Mouse (Mus musculus): ENCODE measurements at regions not wholly inside any gene's neighbourhood (a gene's known extent, or its start where the extent isn't known, plus 50 kb on each side); places are given as distances from the start of the nearest gene placed in this dataset.
"Not testable (repeated sequence)": the region's sequence is repeated elsewhere in the genome, so short reads cannot be mapped to it uniquely, and the experiment has no call there.

GRCm38 (mm10) chr6:140212403-140212802 lies 171.1 kb upstream of the Plcz1 start:
- ATAC-seq, result no peak
- 63% methylated on average over 2 of the region's 2 CpGs for WGBS

GRCm38 (mm10) chr6:140210141-140210540 lies 168.9 kb upstream of the Plcz1 start:
- DNase-seq (no peak), ATAC-seq (no peak)
- H3K36me3 ChIP-seq (ENCODE audit: insufficient read depth), result no peaks in the 10 kb centered on the region
- no peak overlapping the region for H3K4me3 ChIP-seq (ENCODE audit: low read depth, low read length)
- H3K27ac ChIP-seq (ENCODE audit: low read depth, low read length), result no peak overlapping the region
- H3K4me2 ChIP-seq (ENCODE audit: low read depth), result no peak overlapping the region
- no peaks in the 10 kb centered on the region for H3K4me1 ChIP-seq (ENCODE audit: insufficient read depth)
- H3K9ac ChIP-seq, result no peak overlapping the region
- H3K9me3 ChIP-seq (ENCODE audit: low read length), result no peaks in the 10 kb centered on the region
- H3K27me3 ChIP-seq (ENCODE audit: insufficient read depth, low read length), result no peaks in the 10 kb centered on the region
- WGBS, result 84% methylated on average over 6 of the region's 6 CpGs
- TF ChIP-seq CTCF (IDR thresholded peaks at IDR 0.05; ENCODE audit: low read depth), result no peak

More at GRCm38 (mm10) chr6:140212403-140212802, 171.1 kb upstream of the Plcz1 start:
- Histone ChIP-seq H3K9ac (no peak overlapping the region), H3K36me3 (ENCODE audit: insufficient read depth) (no peaks in the 10 kb centered on the region), H3K27me3 (ENCODE audit: insufficient read depth, low read length) (no peaks in the 10 kb centered on the region), H3K4me1 (ENCODE audit: insufficient read depth) (no peaks in the 10 kb centered on the region), H3K9me3 (ENCODE audit: low read length) (no peaks in the 10 kb centered on the region), H3K4me2 (ENCODE audit: low read depth) (no peak overlapping the region), H3K4me3 (ENCODE audit: low read depth, low read length) (no peak overlapping the region), H3K27ac (ENCODE audit: low read depth, low read length) (no peak overlapping the region)
- no peak for DNase-seq
- 0 out of 2 replicates have a peak, but pooled peaks have one; percentile 23 for TF ChIP-seq CTCF (IDR thresholded peaks at IDR 0.05; ENCODE audit: low read depth)

GRCm38 (mm10) chr6:140209083-140209482 lies 167.8 kb upstream of the Plcz1 start:
- H3K4me1 ChIP-seq (ENCODE audit: insufficient read depth), result no peaks in the 10 kb centered on the region
- ATAC-seq, result no peak
- DNase-seq, result no peak
- no peak overlapping the region for H3K4me3 ChIP-seq (ENCODE audit: low read depth, low read length)
- WGBS, result 89% methylated on average over 14 of the region's 14 CpGs
- no peaks in the 10 kb centered on the region for H3K9me3 ChIP-seq (ENCODE audit: low read length)
- H3K27me3 ChIP-seq (ENCODE audit: insufficient read depth, low read length), result no peaks in the 10 kb centered on the region
- H3K36me3 ChIP-seq (ENCODE audit: insufficient read depth), result no peaks in the 10 kb centered on the region
- no peak overlapping the region for H3K9ac ChIP-seq
- H3K27ac ChIP-seq (ENCODE audit: low read depth, low read length), result no peak overlapping the region
- TF ChIP-seq CTCF (IDR thresholded peaks at IDR 0.05; ENCODE audit: low read depth), result no peak
- no peak overlapping the region for H3K4me2 ChIP-seq (ENCODE audit: low read depth)

GRCm38 (mm10) chr6:140208375-140208774 lies 167.1 kb upstream of the Plcz1 start:
- H3K9ac ChIP-seq, result no peak overlapping the region
- no peaks in the 10 kb centered on the region for H3K27me3 ChIP-seq (ENCODE audit: insufficient read depth, low read length)
- no peaks in the 10 kb centered on the region for H3K4me1 ChIP-seq (ENCODE audit: insufficient read depth)
- no peak for DNase-seq
- no peak overlapping the region for H3K4me2 ChIP-seq (ENCODE audit: low read depth)
- H3K9me3 ChIP-seq (ENCODE audit: low read length), result no peaks in the 10 kb centered on the region
- H3K27ac ChIP-seq (ENCODE audit: low read depth, low read length), result no peak overlapping the region
- TF ChIP-seq CTCF (IDR thresholded peaks at IDR 0.05; ENCODE audit: low read depth), result no peak
- 74% methylated on average over 3 of the region's 3 CpGs for WGBS
- no peak overlapping the region for H3K4me3 ChIP-seq (ENCODE audit: low read depth, low read length)
- no peak for ATAC-seq
- H3K36me3 ChIP-seq (ENCODE audit: insufficient read depth), result no peaks in the 10 kb centered on the region

GRCm38 (mm10) chr6:140206676-140207075 lies 165.4 kb upstream of the Plcz1 start:
- H3K4me1 ChIP-seq (ENCODE audit: insufficient read depth); H3K4me2 ChIP-seq (ENCODE audit: low read depth); H3K9ac ChIP-seq; ATAC-seq; H3K36me3 ChIP-seq (ENCODE audit: insufficient read depth); H3K27ac ChIP-seq (ENCODE audit: low read depth, low read length); DNase-seq; H3K9me3 ChIP-seq (ENCODE audit: low read length); H3K4me3 ChIP-seq (ENCODE audit: low read depth, low read length); H3K27me3 ChIP-seq (ENCODE audit: insufficient read depth, low read length): not testable (repeated sequence)
- WGBS, result 91% methylated on average over 11 of the region's 11 CpGs

- no peak overlapping the region for H3K4me3 ChIP-seq (ENCODE audit: low read depth, low read length)
- 74% methylated on average over 1 of the region's 1 CpGs for WGBS
- H3K9ac ChIP-seq, result no peak overlapping the region
- ATAC-seq, result no peak
- H3K27ac ChIP-seq (ENCODE audit: low read depth, low read length), result no peak overlapping the region
- H3K4me2 ChIP-seq (ENCODE audit: low read depth), result no peak overlapping the region
- H3K4me1 ChIP-seq (ENCODE audit: insufficient read depth), result no peaks in the 10 kb centered on the region
- no peak for DNase-seq
- no peaks in the 10 kb centered on the region for H3K36me3 ChIP-seq (ENCODE audit: insufficient read depth)
- H3K9me3 ChIP-seq (ENCODE audit: low read length), result no peaks in the 10 kb centered on the region
- no peaks in the 10 kb centered on the region for H3K27me3 ChIP-seq (ENCODE audit: insufficient read depth, low read length)
- TF ChIP-seq CTCF (IDR thresholded peaks at IDR 0.05; ENCODE audit: low read depth), result no peak
These were observed 160.1 kb upstream of the Plcz1 start for GRCm38 (mm10) chr6:140201356-140201755.

GRCm38 (mm10) chr6:140200322-140200721 lies 159.1 kb upstream of the Plcz1 start:
- Histone ChIP-seq H3K4me1 (ENCODE audit: insufficient read depth) (no peaks in the 10 kb centered on the region), H3K4me3 (ENCODE audit: low read depth, low read length) (no peak overlapping the region), H3K9me3 (ENCODE audit: low read length) (no peaks in the 10 kb centered on the region), H3K27me3 (ENCODE audit: insufficient read depth, low read length) (no peaks in the 10 kb centered on the region), H3K27ac (ENCODE audit: low read depth, low read length) (no peak overlapping the region), H3K4me2 (ENCODE audit: low read depth) (no peak overlapping the region), H3K36me3 (ENCODE audit: insufficient read depth) (no peaks in the 10 kb centered on the region), H3K9ac (no peak overlapping the region)
- WGBS, result 74% methylated on average over 5 of the region's 5 CpGs
- ATAC-seq (no peak), DNase-seq (no peak)
- TF ChIP-seq CTCF (IDR thresholded peaks at IDR 0.05; ENCODE audit: low read depth), result no peak

- H3K36me3 ChIP-seq (ENCODE audit: insufficient read depth), result no peaks in the 10 kb centered on the region
- no peak overlapping the region for H3K27ac ChIP-seq (ENCODE audit: low read depth, low read length)
- TF ChIP-seq CTCF (IDR thresholded peaks at IDR 0.05; ENCODE audit: low read depth), result no peak
- DNase-seq (no peak), ATAC-seq (no peak)
- no peaks in the 10 kb centered on the region for H3K4me1 ChIP-seq (ENCODE audit: insufficient read depth)
- H3K9me3 ChIP-seq (ENCODE audit: low read length), result no peaks in the 10 kb centered on the region
- no peak overlapping the region for H3K4me3 ChIP-seq (ENCODE audit: low read depth, low read length)
- no peak overlapping the region for H3K4me2 ChIP-seq (ENCODE audit: low read depth)
- no peak overlapping the region for H3K9ac ChIP-seq
- H3K27me3 ChIP-seq (ENCODE audit: insufficient read depth, low read length), result no peaks in the 10 kb centered on the region
- WGBS, result 89% methylated on average over 6 of the region's 6 CpGs
These were observed 156.8 kb upstream of the Plcz1 start for GRCm38 (mm10) chr6:140198036-140198435.
